Mouse (Mus musculus) adrenal gland, postnatal 10 days (tissue): ENCODE measurements around the gene Ccdc60. TPM values are rescaled to one million over a fixed set of nuclear protein-coding genes. Genes with fewer than 3 reads are reported as not detected.

Source experiments
- total RNA-seq, 2 experiments: library from RNA; stranded (reverse); gene quantifications; 2 replicates each; pipeline ENCODE4 v1.2.3; 2021

The Ccdc60 gene
- total RNA-seq, 2 experiments from 2014 or later, result 0.09 TPM; not detected in 1

Other genes starting within 250 kb of the Ccdc60 start
- 1 to 10 TPM in 1 of 2 experiments, under 1 TPM in 1; 0.60 to 2.8 TPM for gene Tmem233, start 205.7 kb downstream of the Ccdc60 start, total RNA-seq
- gene Hspb8, start 133.9 kb upstream of the Ccdc60 start, total RNA-seq, result 10 to 100 TPM; 39.3 to 41.3 TPM